Mouse (Mus musculus) splenic B cell, adult 2 months (primary cell): ENCODE data around the gene Lsm10.

Source experiments
- DNase-seq: peaks from one replicate; pipeline ENCODE4 v3.0.0-alpha.2; 2011; ENCODE audit warnings: low read depth, low spot score
- H3K27me3 ChIP-seq: 2 replicates; pipeline ENCODE4 v1.6.1; 2012; ENCODE audit warnings: mild to moderate bottlenecking, low read length, moderate library complexity, mixed read lengths; ENCODE audit not compliant: control insufficient read depth, poor library complexity, insufficient read depth, severe bottlenecking
- H3K36me3 ChIP-seq: 2 replicates; pipeline ENCODE4 v1.6.1; 2012; ENCODE audit warnings: mild to moderate bottlenecking, low read length, moderate library complexity, mixed read lengths; ENCODE audit not compliant: control insufficient read depth, poor library complexity, insufficient read depth, severe bottlenecking

Lsm10 gene

DNA sequence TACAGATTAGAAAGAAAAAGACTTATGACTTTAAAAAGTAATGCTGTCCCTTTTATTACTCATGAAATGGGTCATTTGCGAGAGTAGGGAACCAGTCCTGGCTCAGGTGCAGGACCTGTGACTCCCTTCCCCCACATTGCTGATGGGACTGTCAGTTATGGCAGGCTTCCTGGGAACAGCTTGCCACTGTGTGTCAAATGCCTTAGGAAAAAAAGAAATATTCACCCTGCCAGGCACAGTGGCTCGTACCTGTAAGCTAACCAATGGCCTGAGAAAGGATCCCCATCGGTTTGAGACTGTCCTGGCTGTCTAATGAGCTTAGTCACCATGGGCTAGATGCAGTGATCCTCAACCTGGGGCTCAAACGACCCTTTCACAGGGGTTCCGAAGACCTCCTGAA lies 23.6 kb downstream of the Lsm10 start:
- H3K36me3 ChIP-seq, result no peaks in the 10 kb centered on the region

DNA sequence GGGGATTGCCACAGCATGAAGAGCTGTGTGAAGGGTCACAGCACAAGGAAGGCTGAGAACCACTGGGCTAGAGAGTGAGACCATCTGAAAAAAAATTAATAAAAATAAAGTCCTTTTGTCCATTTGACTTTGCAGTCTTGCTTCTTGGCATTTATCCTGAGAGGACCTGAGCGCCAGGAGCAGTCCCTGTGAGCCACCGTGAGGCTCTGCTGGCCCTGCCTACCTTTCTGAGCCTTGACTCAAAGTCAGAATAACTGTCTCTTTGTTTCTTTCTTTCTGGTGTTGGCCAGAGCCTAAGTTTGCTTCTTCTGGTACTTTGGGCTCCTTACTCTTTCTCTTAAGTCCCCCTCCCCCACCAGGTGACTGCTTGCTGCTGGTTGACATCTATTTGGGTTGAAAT lies 24.1 kb downstream of the Lsm10 start:
- DNase-seq, result no peak
- no peaks in the 10 kb centered on the region for H3K27me3 ChIP-seq
- no peaks in the 10 kb centered on the region for H3K36me3 ChIP-seq

More for the DNA sequence above, 23.6 kb downstream of the Lsm10 start:
- no peak for DNase-seq
- H3K27me3 ChIP-seq, result no peaks in the 10 kb centered on the region

DNA sequence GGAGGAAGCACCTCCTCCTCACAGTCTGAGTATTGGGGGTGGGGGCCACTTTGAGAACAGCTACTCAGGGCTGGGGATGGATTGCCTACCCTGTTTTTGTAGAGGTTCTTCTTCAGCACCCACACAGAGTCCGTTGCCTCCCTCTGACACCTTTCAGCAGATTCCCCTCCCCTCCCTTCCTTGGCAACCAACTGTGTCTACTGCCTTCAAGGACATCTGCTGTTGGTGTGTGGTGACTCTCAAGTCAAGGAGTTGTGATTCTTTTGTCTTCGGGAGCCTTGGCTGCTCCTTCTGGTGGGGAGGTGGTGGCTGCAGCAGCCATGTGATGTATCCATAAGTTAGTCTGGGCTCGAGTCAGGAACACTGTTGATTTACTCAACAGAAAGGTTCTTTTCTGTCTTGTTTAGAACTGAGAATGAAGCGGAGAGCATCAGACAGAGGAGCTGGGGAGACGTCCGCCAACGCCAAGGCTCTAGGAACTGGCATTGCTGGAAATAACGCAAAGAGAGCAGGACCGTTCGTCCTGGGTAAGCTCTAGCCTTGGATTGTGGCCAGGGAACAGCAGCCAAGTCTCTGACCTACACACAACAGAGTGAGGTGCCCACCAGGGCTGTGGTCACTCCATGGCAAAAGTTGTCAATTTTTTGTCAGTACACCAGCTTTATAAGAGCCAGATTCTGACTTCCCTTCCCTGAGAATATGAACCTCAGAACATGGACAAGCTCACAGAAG lies 27.1 kb downstream of the Lsm10 start:
- no peaks in the 10 kb centered on the region for H3K36me3 ChIP-seq
- DNase-seq, result no peak
- H3K27me3 ChIP-seq, result no peaks in the 10 kb centered on the region

DNA sequence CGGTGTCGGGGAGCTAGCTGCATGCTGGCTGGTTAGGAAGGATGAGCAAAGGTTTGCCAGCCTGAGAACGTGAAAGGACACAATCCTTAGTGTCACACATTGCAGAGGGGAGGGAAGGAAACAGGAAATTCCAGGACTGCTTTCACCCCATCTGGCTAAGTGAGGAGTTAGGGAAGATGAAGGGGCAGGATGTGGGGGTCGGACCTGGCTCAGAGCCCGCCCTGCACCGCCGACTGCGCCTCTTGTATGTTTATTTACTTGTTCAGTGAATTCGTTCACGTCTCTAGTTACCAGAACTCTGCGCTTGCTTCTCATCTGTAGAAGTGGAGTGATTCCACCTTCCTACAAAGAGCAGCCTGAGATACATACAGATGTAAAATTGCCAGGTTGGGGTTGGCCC lies 34.1 kb downstream of the Lsm10 start:
- Histone ChIP-seq H3K36me3 (peaks cover 9% of the 10 kb centered on the region), H3K27me3 (no peaks in the 10 kb centered on the region)
- no peak for DNase-seq

DNA sequence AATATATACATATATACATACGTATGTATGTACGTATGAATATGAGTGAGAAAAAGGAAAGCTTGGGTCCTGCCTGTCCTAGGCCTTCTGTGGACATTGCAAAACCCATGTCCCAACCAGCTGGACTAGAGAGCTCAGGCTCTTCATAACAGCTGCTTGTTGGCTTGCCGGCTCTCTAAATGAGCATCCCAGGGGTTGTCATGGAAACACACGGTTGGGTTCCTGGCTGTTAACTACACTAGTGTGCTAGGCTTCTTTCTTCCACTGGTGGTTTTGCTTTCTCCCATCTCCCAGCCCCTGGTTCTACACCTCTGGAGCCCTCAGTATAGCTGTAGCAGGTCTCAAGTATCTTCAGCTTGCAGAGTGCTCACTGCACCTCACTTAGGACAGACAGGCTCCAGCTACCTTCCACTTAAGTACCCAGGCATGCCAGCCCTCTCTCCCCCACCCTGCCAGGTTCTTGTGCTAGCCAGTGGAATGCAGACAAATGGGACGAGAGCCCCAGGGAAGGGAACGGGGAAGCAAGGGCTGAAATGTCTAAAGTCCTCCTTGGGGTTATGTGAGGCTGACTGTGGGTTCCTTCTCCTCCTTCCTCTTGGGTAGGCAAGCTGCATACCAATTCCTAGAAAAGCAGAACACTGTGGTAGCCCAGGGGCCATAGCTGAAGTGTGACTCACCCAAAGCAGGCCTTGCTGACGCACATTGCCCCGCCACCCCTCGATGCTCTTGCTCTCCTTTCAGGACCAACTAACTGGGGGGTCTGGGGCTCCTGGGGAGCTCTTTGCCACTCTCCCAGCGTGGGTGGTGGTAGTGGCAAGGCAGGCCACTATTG lies 35.1 kb downstream of the Lsm10 start:
- no peak for DNase-seq
- peaks cover 10% of the 10 kb centered on the region for H3K36me3 ChIP-seq
- H3K27me3 ChIP-seq, result no peaks in the 10 kb centered on the region

DNA sequence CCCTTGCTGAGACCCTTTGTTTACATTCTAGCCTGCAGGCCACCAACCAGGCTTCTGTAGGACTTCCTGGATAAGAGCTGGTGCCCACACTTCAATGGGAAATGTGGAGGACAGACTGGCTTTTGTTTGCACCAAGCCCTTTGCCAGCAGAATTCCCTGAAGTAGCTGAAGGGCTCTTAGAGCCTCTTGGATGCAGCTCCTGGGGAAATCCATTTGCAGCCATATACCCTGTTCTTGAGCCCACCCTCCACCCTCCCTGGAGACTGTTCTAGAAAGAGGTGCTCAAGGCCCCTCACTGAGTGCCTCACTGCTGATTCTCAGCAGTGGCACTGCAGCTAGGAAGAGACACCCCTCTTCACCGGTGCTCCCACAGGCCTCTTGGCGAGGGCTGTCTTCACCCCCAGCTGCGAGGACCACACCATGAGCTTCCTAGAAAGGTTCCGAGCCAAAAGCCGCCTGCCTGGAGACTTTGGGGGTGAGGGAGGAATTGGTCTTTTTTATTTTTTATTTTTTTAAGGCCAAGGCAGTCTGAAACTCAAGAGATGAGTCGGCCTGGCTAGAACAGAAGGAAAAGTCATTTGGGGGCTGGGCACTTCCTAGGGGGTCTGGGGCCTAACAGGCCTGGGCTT lies 36.3 kb downstream of the Lsm10 start:
- no peak for DNase-seq
- H3K27me3 ChIP-seq, result no peaks in the 10 kb centered on the region
- peaks cover 13% of the 10 kb centered on the region for H3K36me3 ChIP-seq

DNA sequence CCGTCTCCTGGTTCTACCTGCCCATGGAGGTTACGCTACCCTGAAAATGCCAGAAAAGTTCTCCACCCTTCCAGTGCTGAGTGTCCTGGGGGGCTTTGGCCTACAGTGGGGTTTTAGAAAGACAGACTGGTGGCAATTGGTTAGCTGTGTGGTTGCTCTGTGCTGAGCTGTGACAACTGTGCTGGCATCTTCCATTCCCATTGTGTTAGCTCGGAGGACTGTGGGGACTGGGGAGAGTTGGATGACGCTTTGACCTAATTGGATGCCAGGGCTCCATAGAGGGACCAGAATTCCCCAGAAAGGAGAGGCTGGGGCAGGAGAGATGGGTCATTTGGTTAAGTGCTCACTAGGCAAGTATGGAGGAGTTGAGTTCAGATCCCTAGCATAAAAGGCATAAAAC lies 37.8 kb downstream of the Lsm10 start:
- Histone ChIP-seq H3K36me3 (peaks cover 17% of the 10 kb centered on the region), H3K27me3 (no peaks in the 10 kb centered on the region)
- no peak for DNase-seq

DNA sequence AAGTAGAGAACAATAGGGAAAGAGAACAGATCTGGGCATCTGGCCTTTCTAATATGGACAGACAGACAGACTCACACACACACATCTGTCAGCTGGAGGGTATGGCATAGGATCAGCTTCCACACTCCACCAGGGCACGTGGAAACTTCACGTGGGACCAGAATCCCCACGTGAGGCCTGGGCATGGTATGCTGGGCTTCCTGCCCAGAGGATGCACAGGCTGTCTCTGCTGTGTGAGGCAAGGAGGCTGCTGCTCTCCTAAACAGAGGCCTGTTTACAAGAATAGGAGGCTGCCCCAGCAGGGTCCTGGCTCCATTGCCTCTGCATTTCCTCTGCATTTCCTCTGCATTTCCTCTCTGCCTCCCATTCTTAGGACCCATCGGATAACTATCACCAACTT lies 38.2 kb downstream of the Lsm10 start:
- no peaks in the 10 kb centered on the region for H3K27me3 ChIP-seq
- peaks cover 17% of the 10 kb centered on the region for H3K36me3 ChIP-seq
- no peak for DNase-seq

DNA sequence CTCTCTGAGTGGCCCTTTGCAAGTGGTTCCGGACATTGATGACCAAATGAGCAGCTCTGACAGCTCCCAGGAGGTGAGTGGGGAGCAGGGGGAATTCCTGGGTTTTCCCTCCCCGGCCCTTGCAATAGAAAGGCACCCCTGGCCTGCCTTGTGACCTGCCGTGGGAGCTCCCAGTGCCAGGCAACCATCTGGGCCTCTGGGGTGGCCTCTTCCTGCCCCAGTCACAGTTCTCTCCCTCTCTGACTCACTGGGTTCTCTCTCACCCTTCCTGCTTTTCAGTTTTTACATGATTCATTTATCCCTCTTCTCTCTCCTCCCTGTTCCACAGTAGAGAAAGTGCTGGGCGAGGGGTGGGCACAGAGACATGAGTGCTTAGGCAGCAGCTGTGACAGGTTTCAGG lies 41.4 kb downstream of the Lsm10 start:
- DNase-seq, result no peak
- Histone ChIP-seq H3K36me3 (peaks cover 18% of the 10 kb centered on the region), H3K27me3 (no peaks in the 10 kb centered on the region)

DNA sequence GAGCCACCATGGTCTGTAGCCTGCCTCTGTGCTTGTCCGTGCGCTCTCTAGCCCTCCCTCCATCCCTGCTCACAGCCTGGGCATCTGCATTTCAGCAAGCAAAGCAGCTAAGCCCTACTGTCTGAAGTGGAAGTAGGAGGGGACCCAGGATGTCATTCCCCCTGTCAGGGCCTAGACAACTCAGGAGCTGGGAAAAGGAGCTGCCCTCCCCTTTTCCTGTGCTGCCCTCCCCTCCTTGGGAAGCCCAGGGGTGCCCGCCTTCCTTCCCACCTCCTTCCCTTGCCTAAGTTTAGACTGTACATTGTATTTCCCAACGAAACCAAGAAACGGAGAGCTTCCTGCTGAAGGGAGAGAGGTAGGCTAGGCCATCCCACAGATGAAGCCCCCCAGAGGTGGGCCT lies 44.6 kb downstream of the Lsm10 start:
- no peaks in the 10 kb centered on the region for H3K27me3 ChIP-seq
- H3K36me3 ChIP-seq, result peaks cover 11% of the 10 kb centered on the region; the same call in 1 of the 2 replicates
- DNase-seq, result no peak

DNA sequence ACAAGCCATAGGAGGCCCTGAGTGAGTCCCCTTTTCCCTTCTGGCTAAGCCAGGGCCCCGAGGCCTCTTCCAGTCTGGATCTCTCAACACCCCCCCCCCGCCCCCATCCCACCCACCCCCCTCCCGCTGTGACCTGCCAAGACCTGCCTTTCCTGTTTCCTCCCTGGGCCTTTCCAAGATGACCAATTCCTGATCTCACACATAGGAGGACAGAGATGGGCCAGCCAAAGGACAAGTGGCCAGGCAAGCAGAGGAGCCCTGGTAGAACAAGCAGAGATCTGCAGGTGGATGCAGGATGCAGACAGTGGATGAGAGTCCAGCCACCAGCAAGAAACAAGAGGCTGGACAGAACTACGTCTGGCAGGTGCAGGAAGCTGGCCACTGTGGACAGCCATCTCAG lies 49.0 kb downstream of the Lsm10 start:
- Histone ChIP-seq H3K36me3 (0 out of 2 replicates have a peak, but pooled peaks cover 2% of the 10 kb centered on the region), H3K27me3 (no peaks in the 10 kb centered on the region)
- no peak for DNase-seq

DNA sequence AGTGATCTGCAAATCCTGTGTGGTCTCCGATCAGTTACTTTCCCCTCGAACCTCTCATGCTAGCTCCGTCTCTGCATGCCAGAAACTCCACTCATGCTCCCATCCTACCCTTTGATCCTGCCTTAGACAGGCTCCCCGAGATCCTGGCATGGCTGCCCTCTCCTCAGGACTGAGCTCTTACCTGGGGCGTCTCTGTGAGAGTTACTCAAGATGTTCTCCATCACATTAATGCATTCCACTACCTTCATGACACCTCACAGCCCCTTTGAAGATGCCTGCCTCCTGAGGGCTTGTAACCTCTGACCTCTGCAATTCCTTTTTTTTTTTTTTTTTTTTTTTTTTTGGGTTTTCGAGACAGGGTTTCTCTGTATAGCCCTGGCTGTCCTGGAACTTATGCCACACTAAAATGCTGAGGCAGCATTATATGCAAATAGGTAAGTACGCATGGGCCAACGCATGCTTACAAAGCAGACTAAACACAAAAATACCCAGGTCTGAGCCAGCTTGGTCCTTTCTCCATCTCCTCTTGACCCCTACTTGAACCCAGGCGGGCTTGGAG lies 50.6 kb downstream of the Lsm10 start:
- Histone ChIP-seq H3K36me3 (0 out of 2 replicates have a peak, but pooled peaks cover 2% of the 10 kb centered on the region), H3K27me3 (no peaks in the 10 kb centered on the region)
- no peak for DNase-seq

DNA sequence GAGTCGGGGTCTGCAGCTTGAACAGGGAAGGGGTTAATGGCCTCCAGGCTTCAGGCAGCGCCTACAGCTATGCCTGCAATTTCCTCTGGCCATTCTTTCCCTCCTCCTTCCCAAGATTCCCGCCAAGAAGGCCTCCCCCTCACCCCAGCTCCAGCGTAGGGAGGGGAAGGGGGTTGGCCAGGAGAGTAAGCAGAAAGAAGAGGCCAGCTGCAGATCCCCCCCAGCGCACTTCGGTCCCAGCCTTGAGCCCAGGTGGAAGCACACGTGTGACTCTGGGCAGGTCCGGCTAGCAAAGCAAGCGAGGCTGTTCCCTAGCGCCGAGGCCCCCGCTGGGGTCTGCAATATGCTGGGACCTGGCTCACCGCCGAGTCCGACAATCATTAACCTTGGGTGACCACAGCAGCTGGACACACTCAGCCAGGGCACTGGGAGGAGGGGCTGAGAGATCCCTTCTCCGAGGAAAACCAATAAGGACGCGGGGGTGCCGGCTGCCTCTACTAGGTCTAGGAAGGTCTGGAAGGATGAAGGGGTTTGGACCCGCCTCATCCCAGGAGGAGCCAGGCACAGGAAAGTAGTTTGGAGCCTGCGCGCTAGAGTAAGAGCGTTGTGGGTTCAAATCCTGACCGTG lies 51.2 kb downstream of the Lsm10 start, which contains the start of gene Eva1b:
Gene Eva1b, plus strand, starts transcription at position 212 of the 628 bp plus-strand sequence.
- DNase-seq, result no peak

More for the DNA sequence above, 51.2 kb downstream of the Lsm10 start, which contains the start of gene Eva1b:
- H3K36me3 ChIP-seq, result no peaks in the 10 kb centered on the region
- H3K27me3 ChIP-seq, result no peaks in the 10 kb centered on the region
